Mouse (Mus musculus): ENCODE results near the gene Csrp3. TPM values are rescaled to one million over a fixed set of nuclear protein-coding genes. Genes with fewer than 3 reads are reported as not detected.

Gene Csrp3
- total RNA-seq, 2 experiments from 2014 or later = 68.0 to 312 TPM

DNA sequence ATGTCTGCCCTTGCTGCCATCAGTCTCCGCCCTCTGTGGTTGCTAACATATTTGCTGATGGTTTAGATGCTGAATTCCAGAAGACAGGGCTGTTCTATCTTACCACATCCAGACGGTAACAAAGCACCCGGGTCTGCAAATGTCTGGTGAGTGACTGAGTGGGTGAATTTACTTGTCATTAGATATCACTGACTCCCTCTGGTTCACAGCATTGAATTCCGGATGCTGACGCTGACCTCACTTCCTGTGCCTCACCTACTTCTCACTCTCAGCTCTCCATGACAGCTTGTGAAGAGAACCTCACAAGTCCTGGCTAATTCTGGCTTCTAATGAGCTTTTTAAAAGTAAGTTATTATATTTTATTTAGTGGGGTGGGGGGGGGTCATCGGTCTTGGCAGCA is 10.9 kb downstream of the Csrp3 start:
- DNase-seq = no peak
- intact Hi-C loops (cut with DNase I; ENCODE audit: low total_unique reads) = no loop called here

DNA sequence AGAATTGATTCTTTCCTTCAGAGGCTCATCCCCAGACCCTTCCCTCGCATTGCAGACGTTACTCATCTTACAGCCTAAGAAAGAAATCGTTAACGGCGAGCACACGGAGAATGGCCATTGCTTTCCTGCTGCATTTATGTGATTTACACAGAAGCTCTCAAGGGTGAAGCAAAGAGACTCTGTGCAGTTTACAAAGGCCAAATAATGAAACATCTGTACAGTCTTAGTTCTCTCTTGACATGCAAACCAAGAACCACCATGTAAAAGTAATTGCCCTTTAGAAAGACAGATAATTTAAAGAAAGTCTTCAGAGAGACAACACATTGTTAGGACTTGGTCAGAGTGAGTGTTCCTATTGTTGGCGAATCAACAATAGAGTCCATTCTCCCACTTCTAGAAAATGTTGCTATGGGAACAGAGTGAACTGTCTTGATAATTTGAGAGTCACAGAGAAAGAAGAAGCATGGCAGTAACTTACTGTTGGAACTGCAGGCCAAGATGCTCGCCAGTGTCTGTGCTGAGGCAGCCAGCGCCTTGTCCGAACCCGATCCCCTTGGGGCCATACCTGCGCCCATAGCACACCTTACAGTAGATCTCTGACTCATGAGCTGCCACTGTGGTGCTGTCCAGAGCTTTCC is 12.7 kb downstream of the Csrp3 start:
- intact Hi-C loops (cut with DNase I; ENCODE audit: low total_unique reads) = no loop called here
- DNase-seq = no peak

DNA sequence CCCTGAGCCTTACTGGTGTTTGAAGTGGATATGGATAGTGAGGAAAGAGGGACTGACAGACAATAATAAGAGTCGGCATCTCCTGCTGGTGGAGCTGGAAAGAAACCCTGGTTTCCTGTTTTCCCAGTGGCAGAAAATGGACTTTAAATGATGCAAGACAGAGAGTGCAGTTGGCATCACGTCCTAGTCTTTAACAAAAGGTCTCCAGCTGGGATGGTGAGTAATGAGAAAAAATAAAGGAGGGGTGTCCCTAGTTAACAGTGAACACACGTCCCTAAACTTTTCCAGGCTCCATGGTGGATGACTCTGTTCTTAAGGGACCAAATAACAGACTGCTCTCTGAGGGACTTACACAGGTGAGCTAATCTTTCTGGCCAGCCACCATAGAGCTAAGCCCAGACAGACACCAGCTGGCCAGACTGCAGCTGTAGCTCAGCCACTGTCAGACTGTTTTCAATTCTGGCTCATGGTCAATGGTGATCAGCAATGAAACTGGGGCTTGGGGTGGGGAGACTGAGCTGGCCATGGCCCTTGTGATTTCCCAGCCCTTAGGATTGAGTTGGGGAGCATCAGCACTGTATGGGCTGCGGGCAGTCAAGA is 13.4 kb downstream of the Csrp3 start:
- intact Hi-C loops (cut with DNase I; ENCODE audit: low total_unique reads) = no loop called here
- DNase-seq = no peak

DNA sequence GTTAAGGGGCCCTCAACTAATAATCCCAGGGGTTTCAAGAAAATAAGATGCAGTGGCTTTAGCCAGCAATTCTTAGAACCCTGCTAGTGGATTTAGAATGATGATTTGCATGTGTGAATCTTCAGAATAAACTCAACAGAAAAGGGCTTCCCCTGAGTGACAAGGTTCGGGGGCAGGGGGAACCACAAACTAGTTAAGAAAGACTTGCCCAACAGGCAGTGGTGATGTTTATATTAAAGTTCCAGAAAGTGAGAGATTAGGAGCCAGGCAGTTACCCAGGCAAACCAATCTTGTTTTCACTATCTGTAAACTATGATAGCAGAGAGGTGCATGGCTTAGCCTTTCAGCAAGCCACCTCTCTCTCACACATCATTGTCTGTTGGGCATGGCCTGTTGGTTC is 15.1 kb downstream of the Csrp3 start:
- intact Hi-C loops (cut with DNase I; ENCODE audit: low total_unique reads) = no loop called here
- no peak for DNase-seq

DNA sequence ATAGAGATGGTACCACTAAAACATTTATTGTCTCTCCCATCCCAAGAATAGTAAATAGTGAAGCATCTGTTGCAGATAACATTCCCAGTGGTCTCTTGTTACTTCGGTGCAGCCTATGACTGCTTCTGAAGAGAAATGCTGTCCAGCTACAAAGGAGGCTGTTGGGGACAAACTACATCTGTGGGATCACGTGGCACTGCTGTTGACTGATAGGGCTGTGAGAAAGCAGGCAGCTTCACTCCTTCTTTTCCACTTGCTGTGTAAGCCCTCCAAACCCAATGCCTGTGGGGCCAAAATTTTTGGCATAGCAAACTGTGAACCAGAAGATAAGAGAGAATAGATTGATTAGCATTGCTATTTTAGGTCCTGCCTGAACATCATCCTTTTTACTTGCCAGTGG is 17.4 kb downstream of the Csrp3 start:
- no peak for DNase-seq
- intact Hi-C loops (cut with DNase I; ENCODE audit: low total_unique reads) = no loop called here

DNA sequence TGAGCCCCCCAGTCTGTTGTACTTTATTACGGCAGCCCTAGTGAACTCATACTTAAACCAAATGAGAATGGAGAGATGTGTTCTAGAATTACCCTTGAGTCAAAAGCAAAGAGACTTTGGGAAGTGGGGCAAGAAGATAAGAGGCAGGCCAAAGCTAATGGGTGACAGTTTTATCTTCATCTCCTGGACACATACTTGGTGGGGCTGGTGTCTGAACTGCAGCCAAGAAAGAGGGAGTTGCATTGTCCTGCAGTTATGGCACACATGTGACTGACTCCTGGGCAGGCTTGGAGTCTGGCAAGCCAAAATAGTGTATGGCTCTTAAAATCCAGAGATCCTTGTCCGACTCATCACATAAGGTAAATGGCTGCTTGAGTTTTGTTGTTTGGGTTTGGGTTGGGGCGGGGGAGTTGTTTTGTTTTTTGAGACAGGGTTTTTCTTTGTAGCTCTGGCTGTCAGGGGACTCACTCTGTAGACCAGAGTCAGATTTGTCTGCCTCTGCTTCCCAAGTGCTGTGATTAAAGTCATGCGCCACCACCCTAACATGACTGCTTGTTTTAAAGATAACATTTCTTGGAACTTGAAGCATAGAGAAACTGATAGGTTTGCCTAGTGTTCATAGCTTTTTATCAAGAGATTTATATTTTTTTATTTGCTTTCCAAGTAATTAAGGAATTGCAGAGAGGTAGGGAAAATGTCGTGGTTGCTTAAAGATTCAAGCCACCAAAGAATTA is 18.5 kb downstream of the Csrp3 start:
- intact Hi-C loops (cut with DNase I; ENCODE audit: low total_unique reads) = loop anchor here (5.0 kb wide), 1 partner anchor 43 kb away; no protein-coding TSS in a partner anchor
- no peak for DNase-seq

DNA sequence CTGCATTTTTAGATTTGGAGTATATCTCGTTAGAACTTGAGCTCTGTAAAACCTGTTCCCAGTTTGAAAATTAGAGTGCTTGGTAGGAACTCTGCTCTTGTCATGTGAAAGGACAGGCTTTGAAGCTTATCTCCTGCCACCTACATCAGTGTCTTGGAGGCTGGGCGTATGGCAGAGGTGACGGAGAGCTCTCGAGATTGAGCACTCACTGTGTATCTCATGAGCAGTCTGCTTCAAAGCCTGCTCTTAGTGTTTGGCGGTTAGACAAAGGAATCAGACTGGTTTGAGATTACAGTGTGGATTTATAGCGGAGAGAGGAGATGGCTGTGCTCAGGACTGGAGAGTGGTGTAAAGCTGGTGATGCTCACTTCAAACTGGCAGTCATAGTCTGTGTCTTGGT is 22.7 kb downstream of the Csrp3 start:
- intact Hi-C loops (cut with DNase I; ENCODE audit: low total_unique reads) = loop anchor here (5.0 kb wide), 1 partner anchor 47 kb away; no protein-coding TSS in a partner anchor
- DNase-seq = no peak

DNA sequence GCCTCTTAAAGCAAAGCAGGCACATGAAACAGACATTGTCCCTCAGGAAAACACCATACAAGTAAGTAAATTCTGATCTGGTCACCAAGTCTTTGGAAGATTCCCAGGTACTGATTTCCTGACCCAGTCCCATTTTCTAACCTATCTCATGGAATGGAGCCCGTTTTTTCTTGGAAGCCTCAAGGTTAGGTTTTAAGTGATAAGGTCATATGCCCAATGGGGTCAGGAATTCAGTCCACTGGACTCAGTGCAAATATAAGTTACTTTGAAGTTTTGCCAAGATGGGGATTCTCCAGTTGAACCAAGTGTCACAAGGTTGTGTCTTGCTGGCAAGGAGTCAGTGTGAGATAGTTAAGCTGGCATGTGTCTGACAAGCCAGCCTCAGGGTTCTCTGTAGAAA is 23.2 kb downstream of the Csrp3 start:
- DNase-seq = no peak
- intact Hi-C loops (cut with DNase I; ENCODE audit: low total_unique reads) = loop anchor here (5.0 kb wide), 1 partner anchor 48 kb away; no protein-coding TSS in a partner anchor

DNA sequence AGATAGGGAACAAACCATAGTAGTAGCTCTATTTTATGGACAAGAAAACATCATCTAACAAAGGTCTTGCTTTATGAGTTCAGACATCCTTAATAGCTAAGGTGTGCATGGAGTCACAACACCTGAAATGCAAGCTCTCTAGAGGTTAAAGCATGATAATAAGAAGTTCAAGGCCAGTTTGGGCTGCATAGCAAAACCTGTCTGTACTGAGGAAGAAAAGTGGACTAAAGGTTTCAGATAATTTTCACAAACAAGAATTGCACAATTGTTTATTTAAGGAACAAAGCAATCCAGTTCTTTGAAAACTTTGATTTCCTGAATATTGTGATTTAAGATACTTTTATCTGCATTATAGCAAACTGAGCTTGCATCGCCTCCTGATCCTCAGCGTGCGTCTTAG is 24.2 kb downstream of the Csrp3 start:
- intact Hi-C loops (cut with DNase I; ENCODE audit: low total_unique reads) = no loop called here
- DNase-seq = no peak

DNA sequence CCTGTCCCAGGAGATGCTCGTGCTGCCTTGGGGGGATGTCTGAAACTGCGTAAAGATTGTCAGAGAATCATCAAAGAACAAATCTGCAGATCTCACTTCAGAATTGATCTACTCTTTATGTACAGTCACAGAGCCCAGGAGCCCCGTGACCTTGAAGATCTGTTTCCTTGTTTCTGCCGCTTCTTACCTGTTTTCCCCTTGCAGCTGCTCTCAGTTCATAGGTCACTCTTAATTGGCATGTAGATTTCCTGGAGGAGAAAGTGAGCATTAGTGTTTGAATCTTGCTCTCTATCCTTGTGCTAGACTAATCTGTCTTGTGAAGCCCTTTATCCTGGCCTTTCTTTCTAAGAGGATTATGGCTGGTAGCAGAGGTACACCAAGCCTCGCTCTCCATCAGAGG is 26.2 kb downstream of the Csrp3 start:
- intact Hi-C loops (cut with DNase I; ENCODE audit: low total_unique reads) = no loop called here
- DNase-seq = no peak

DNA sequence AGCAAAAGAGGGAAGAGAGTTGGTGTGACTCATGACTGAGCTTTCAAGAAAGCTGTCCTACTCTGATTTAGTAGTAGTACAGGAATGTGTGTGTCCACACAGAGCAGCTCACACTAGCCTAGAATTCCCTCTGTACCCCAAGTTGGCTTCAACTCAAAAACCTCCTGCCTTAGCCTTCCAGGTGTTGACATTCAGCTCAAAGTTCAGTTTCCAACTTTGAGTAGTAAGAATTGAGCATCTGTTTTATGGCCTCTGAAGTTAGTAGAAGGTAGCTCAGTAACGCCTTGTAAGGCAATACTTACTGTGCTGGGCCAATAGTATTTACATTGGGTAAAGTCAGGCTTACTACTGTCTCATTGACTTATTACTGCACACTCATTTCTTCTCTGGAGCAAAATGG is 34.2 kb downstream of the Csrp3 start:
- intact Hi-C loops (cut with DNase I; ENCODE audit: low total_unique reads) = no loop called here
- DNase-seq = no peak

DNA sequence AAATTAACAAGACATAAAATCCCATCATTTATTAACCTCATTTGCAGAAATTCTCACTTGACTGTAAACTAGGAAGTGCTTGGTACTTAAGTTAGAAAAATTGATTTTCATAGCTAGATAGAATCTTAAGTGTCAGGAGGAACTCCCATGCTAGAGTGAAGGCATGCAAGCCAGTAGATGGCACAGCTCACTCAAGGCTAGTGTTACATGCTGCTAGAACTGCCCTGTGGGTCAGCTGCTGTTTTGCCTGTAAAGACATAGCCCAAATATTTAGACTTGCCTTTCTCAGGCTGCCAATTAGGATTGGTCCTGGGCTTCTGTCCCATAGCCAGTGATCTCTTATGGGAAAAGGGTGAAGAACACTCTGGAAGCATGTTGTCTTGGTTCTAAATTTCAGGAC is 35.5 kb downstream of the Csrp3 start:
- intact Hi-C loops (cut with DNase I; ENCODE audit: low total_unique reads) = no loop called here
- DNase-seq = no peak

DNA sequence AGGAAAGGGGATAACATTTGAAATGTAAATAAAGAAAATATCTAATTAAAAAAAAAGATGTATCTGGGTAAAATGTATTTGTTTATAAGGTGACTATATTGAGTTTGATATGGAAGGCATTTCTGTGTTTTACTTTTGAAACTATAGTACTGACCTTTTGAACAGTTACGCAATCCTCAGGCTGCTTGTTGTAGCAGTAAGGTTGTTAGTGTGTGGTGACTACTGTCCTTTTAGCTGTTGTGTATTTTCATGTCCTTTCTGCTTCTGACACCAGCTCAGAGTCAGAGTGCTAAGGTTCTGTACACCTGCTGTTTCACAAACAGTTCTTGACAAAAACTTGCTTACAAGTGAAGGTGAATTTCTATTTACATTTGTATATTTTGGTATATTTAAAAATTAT is 37.2 kb downstream of the Csrp3 start:
- no peak for DNase-seq
- intact Hi-C loops (cut with DNase I; ENCODE audit: low total_unique reads) = no loop called here

DNA sequence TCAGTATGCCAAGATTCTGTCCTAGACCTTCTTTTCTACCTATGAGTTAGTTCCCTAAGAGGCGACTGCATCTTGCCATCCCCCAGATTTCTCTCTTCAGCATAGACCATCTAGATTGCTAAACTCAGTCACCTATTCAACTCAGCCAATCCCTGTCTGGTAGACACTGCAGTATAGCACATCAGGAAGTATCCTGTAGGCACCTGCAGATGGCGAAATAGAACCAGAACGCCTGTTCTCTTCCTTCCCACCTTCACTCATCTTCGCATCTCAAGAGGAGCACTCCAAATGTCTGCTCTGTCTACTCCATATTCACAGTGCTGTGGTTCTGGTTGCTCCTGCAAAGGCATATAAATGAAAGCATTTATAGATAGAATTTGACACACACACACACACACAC is 41.2 kb downstream of the Csrp3 start:
- intact Hi-C loops (cut with DNase I; ENCODE audit: low total_unique reads) = no loop called here
- no peak for DNase-seq

DNA sequence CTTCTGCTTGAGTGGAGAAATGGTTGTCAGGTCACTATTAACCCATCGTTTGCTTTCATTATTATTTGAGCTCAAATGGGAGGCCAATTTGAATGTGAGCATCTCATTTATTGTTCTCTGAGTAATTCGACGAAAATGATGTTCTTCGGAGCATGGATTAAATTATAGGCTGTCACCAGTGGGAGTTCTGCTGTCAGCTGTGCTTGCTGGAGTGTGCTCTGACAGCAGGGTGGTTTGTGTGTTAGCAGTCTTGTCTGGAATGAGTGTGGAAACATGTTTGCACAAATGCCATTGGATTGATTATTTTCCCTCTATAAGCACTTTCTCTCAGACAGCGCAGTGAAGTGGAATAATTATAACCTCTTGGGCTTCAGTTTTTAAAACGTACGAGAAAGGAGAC is 44.5 kb downstream of the Csrp3 start:
- no peak for DNase-seq
- intact Hi-C loops (cut with DNase I; ENCODE audit: low total_unique reads) = no loop called here

DNA sequence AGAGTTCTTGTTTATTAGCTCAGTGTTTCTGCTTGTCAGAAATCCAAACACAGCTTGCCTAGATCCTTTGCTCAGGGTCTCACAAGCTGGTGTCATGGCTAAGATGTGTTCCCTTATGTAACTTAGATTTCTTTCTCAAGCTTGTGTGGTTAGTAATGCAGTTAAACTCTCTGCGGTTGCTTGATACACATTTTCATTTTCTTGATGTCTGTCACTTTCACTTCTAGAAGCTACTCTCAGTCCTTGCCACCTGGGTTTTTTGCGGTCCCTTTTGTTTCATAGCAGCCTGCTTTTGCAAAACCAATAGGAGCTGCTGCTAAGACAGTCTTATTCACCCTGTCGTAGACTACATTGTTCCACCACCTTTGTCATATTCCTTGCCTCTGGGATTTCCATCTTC is 52.7 kb downstream of the Csrp3 start:
- intact Hi-C loops (cut with DNase I; ENCODE audit: low total_unique reads) = no loop called here
- no peak for DNase-seq

DNA sequence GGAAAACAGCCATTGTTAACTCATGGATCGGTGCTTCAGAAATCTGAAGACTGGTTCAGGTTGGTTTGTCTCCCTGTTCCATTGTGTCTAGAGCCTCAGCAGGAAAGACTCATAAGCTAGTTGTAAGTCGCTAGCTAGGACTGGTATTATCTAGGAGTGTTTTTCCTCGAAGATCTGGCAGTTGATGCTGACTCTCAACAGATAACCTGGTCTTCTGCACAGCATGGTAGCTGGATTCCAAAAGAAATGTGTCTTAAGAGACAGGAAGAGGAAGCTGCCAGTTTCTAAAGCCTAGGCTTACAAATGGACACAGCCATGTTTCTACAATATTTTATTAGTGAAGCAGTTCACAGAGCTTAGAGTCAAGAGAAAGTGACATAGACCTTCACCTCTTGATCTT is 56.4 kb downstream of the Csrp3 start:
- no peak for DNase-seq
- intact Hi-C loops (cut with DNase I; ENCODE audit: low total_unique reads) = no loop called here

DNA sequence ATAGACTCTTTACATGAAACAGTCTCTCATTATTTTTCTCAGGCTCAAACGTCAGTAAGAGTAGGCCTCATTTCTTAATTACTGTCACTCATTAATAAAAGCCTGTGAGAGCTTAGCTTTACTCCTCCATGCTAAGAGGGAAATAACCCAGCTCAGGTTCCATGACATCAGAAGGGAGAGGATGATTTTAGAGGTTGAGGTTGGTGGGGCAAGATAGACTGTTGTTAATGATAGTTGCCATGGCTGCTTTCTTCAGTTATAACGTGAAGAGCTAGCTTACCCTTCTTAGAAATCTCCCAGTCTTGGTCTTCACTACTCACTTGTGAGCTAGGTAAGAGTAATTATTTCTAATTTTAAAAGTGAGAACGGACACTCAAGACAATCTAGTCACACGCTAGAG is 57.7 kb downstream of the Csrp3 start:
- intact Hi-C loops (cut with DNase I; ENCODE audit: low total_unique reads) = no loop called here
- no peak for DNase-seq

DNA sequence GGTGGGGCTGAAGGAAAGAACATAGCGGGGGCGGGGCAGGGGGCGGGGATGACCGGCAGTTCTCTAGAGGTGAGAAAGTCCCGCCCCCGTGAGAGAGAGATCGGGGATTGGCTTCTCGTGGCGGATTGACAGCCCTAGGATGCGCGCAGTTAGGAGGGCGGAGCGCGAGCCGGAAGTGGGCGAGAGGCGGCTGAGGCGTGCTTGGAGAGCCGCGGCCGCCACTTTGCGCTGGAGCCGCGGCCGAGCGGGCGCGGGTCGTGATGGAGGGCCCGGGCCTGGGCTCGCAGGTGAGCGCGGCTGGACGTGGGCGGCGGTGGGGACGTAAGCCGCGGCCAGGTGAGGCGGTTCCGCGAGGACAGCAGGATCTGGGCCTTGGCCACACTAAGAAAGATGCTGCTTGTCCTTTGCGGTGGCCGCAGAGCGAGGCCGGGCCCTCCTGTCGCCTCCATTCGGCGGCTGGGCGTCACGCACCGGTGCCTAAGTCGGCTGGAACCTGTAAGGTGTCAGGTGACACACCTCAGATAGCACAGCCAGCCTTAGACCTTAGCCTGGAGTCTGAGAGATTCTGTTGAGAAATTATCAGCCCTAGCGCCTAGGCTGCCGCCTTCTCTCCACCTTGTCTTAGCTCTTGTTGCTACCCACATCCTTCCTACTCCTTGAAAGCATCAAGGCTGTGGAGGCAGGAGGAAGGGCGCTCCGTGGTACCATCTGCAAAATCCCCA is 58.8 kb downstream of the Csrp3 start, which contains the start of gene Zdhhc13:
TSS of gene Zdhhc13 (plus strand) at position 153 of the 722 bp plus-strand sequence.
- peak; percentile 89 for DNase-seq
- intact Hi-C loops (cut with DNase I; ENCODE audit: low total_unique reads) = no loop called here

DNA sequence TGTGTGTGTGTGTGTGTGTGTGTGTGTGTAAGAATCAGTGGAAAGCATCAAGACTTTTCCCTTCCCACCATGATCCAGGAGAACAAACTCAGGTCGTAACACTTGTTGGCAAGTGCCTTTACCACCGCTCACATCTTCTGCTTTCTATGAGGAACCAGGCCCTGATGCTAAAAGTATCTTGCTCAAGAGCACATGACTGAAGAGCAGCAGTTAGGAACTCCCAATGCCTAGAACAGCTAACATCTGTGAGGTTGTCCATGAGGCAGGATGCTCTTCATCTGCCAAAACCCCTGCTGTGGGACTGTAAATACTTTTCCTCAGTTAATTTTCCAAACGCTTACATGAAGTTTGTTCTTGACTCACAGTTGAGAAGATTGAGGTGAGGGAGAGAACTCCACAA is 59.5 kb downstream of the Csrp3 start:
- intact Hi-C loops (cut with DNase I; ENCODE audit: low total_unique reads) = no loop called here
- DNase-seq = no peak
